Mouse (Mus musculus) ovary, postnatal 10 days (tissue): ENCODE data around the gene Gm20219.
"Not testable (repeated sequence)": the region's sequence is repeated elsewhere in the genome, so short reads cannot be mapped to it uniquely, and the experiment has no call there.

ENCODE experiments used
- DNase-seq: peaks from one replicate; pipeline ENCODE4 v3.0.0; 2022; ENCODE audit warnings: low spot score

Gm20219 gene

GRCm38 (mm10) chr17:56512310-56512709 lies 41.9 kb downstream of the Gm20219 start, which contains the start of gene Znrf4:
TSS of gene Znrf4 (minus strand) at chr17:56512431.
- no peak for DNase-seq

- no peak for DNase-seq
Observed at GRCm38 (mm10) chr17:56511707-56512090, 42.5 kb downstream of the Gm20219 start.

GRCm38 (mm10) chr17:56510970-56511706 lies 43.0 kb downstream of the Gm20219 start:
- DNase-seq, result no peak

GRCm38 (mm10) chr17:56510473-56510969 lies 43.7 kb downstream of the Gm20219 start:
- DNase-seq, result no peak

GRCm38 (mm10) chr17:56509707-56510472 lies 44.3 kb downstream of the Gm20219 start:
- DNase-seq, result no peak

GRCm38 (mm10) chr17:56509021-56509640 lies 45.1 kb downstream of the Gm20219 start:
- no peak for DNase-seq

GRCm38 (mm10) chr17:56507161-56508068 lies 46.8 kb downstream of the Gm20219 start:
- peak; percentile 83 for DNase-seq

GRCm38 (mm10) chr17:56506417-56507065 lies 47.6 kb downstream of the Gm20219 start:
- DNase-seq, result no peak

- DNase-seq, result no peak
Observed at GRCm38 (mm10) chr17:56505401-56505800, 48.8 kb downstream of the Gm20219 start.

- no peak for DNase-seq
Observed at GRCm38 (mm10) chr17:56502526-56502925, 51.7 kb downstream of the Gm20219 start.

GRCm38 (mm10) chr17:56501635-56502400 lies 52.4 kb downstream of the Gm20219 start:
- DNase-seq, result not testable (repeated sequence)
